Mouse (Mus musculus): ENCODE measurements at regions not wholly inside any gene's neighbourhood (a gene's known extent, or its start where the extent isn't known, plus 50 kb on each side); places are given as distances from the start of the nearest gene placed in this dataset.
A peak's percentile ranks its signal among the peaks of the same experiment; 100 is the strongest.

DNA sequence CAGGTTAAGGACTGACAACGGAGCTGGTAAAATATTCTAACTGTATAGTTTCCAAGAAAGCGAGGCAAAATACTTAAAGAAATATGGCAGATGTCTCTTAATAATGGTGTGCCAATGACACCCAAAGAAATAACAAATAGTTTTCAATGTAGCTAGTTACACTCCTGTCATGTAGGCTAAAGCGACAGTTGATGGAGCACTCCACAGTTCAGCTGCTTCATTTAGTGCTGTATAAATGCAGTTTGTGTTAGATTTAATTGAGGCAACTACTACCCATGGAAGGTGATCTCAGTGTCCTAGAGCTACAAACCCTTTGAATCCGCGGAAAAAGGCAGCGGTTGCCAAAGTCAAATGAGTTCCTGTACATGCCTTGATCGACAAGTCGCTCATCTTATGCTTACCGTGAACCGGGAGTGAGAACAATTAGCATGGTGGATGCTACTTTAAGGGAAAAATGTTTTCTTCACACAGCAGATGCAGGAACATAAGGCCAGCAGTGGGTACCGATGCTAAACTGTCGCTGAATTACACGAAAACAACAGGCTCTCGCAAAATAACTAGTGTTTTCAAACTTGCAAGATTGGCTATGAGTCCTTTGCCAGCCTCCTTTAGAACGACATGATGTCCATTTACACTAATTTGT, 961.4 kb downstream of the Mat2b start:
- WGBS = 56% methylated on average over 15 of the region's 15 CpGs
- Histone ChIP-seq H3K36me3 (no peaks in the 10 kb centered on the region), H3K9me3 (no peaks in the 10 kb centered on the region), H3K27me3 (0 out of 2 replicates have a peak, but pooled peaks cover 2% of the 10 kb centered on the region), H3K9ac (replicated peaks) (no peak overlapping the region), H3K4me3 (no peak overlapping the region), H3K4me2 (replicated peaks) (no peak overlapping the region; the same call in 1 of the 2 replicates), H3K4me1 (0 out of 2 replicates have a peak, but pooled peaks cover 3% of the 10 kb centered on the region), H3K27ac (replicated peaks) (no peak overlapping the region)
- ATAC-seq (replicated peaks) = peak; percentile 94

DNA sequence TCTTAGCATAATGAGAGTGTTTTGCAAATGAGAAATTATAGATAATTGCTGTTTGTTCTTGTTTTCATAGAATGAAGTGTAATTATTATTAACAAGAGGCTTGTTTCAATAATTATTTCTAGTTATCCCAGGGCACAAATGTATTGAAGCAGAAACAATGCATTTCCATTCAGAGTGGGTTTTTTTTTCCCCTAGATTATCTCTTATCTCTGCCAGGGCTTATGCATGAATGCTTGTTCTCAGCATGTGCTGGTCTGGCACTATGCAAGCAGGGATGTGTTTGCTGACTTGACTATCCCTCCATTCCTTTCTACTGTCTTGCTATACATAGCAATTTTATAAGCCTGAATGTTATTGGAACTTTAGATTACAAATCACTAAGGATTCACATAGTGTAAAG, 971.4 kb downstream of the Mat2b start:
- Histone ChIP-seq H3K36me3 (no peaks in the 10 kb centered on the region), H3K9ac (replicated peaks) (no peak overlapping the region), H3K27me3 (no peaks in the 10 kb centered on the region), H3K4me2 (replicated peaks) (no peak overlapping the region), H3K4me1 (no peaks in the 10 kb centered on the region), H3K27ac (replicated peaks) (no peak overlapping the region), H3K4me3 (no peak overlapping the region), H3K9me3 (no peaks in the 10 kb centered on the region)
- ATAC-seq (replicated peaks) = no peak

DNA sequence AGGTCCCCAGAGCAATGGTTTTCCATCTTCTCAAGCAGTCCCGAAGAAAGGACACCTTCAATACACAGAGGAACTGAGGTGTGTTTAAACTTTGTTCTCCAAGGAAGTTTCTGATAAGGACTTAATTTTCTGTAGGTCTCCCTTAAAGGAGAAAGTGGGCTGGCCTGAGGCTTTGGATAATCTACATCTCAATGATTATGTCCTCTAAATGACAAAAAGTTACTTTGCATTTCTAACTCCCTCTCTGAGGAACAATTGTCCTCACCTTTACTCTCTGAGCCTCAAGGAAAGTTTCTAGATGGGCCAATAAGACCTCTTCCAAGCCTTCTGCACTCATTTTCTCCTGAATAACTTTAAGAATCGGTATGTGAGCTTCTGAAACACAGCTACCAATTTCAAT, 1016.5 kb downstream of the Mat2b start:
- ATAC-seq (replicated peaks) = no peak
- no peaks in the 10 kb centered on the region for H3K36me3 ChIP-seq
- no peaks in the 10 kb centered on the region for H3K4me1 ChIP-seq
- H3K9ac ChIP-seq (replicated peaks) = no peak overlapping the region
- no peak overlapping the region for H3K27ac ChIP-seq (replicated peaks)
- WGBS = 87% methylated on average over 2 of the region's 2 CpGs
- no peaks in the 10 kb centered on the region for H3K9me3 ChIP-seq
- no peak overlapping the region for H3K4me3 ChIP-seq
- H3K27me3 ChIP-seq = no peaks in the 10 kb centered on the region
- H3K4me2 ChIP-seq (replicated peaks) = no peak overlapping the region

DNA sequence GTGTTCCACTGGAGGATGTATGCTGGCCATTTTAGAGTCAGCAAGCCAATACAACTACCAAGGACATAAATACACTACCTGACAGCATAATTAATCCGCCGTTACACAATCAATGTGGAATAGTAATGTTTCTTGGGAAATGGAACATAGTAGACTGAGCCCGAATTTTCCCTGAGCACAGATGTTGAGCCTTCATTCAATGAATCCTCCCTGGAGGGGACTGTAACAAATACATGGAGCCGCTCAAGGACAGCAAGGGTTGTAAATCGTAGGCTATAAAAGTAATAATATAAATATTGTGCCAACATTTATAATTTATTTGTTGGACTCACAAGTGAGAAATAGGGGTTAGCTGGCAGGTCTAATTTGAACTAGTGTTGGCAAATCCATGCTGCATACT, 1041.4 kb downstream of the Mat2b start:
- Histone ChIP-seq H3K27me3 (no peaks in the 10 kb centered on the region), H3K9me3 (no peaks in the 10 kb centered on the region), H3K27ac (replicated peaks) (no peak overlapping the region), H3K9ac (replicated peaks) (no peak overlapping the region), H3K36me3 (no peaks in the 10 kb centered on the region), H3K4me2 (replicated peaks) (no peak overlapping the region), H3K4me3 (no peak overlapping the region), H3K4me1 (no peaks in the 10 kb centered on the region)
- 91% methylated on average over 5 of the region's 5 CpGs for WGBS
- no peak for ATAC-seq (replicated peaks)

DNA sequence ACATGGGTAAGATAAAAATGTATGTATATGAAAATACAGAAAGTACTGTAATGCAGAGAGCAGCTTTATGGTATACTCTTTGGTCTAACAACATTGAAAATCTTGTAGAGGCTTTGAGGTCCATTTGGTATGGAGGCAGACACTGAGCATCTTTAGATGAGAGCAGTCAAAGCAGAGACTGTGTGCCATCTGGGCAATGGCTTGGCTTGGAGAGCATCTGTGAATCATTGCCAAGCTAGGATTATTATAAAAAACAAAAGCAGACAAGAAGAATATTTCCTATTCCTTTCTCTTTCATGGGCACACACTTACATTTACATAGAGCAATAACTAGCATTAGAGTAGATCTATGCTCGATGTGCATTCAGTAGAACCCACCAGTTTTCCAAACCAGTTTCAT, 1075.6 kb downstream of the Mat2b start:
- H3K9me3 ChIP-seq = no peaks in the 10 kb centered on the region
- 91% methylated on average over 1 of the region's 1 CpGs for WGBS
- H3K36me3 ChIP-seq = no peaks in the 10 kb centered on the region

DNA sequence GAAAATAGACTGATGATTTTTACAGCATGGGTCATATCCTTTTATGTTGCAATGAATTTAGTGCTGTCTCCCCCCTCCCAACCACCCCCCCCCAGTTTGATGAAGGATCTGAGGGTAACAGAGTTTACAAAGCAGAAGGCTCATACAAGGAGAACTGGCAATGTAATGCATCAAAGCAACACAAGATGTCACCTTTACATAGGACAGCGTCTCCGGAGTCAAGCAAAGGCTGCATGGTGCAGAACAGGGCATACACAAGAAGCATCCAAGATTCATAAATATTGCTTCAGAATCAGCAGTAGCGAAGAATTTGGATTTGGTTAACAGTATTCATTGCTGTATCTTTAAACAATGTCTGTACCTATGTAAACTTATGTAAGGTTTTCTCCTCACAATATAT, 1079.2 kb downstream of the Mat2b start:
- Histone ChIP-seq H3K4me1 (no peaks in the 10 kb centered on the region), H3K4me3 (no peak overlapping the region), H3K9me3 (no peaks in the 10 kb centered on the region), H3K36me3 (no peaks in the 10 kb centered on the region), H3K9ac (replicated peaks) (no peak overlapping the region), H3K4me2 (replicated peaks) (no peak overlapping the region), H3K27me3 (no peaks in the 10 kb centered on the region), H3K27ac (replicated peaks) (no peak overlapping the region)
- ATAC-seq (replicated peaks) = no peak
- WGBS = 83% methylated on average over 3 of the region's 3 CpGs

More for the DNA sequence above, 1075.6 kb downstream of the Mat2b start:
- Histone ChIP-seq H3K4me3 (no peak overlapping the region), H3K9ac (replicated peaks) (no peak overlapping the region), H3K4me1 (no peaks in the 10 kb centered on the region), H3K27me3 (no peaks in the 10 kb centered on the region), H3K27ac (replicated peaks) (no peak overlapping the region), H3K4me2 (replicated peaks) (no peak overlapping the region)
- ATAC-seq (replicated peaks) = no peak

DNA sequence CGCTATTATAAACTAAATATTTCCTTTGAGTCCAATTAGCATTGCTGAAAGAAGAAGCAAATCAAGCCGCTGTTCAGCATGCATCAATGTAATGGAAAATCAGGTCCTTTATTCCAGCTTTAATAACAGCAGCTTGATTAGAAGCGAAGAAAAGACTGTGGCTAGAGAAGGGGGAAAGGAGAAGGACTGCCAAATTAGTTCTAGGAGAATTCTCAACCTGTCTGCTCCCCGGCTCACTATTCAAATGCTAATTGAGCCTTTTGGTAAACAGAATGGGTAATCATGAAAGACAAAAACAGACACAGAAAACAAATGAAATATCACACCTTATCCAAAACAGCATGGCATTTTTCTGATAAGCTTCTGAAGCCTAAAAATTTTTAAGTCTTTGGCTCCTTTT, 1098.5 kb downstream of the Mat2b start:
- Histone ChIP-seq H3K9me3 (no peaks in the 10 kb centered on the region), H3K4me1 (peaks cover 18% of the 10 kb centered on the region), H3K9ac (replicated peaks) (no peak overlapping the region), H3K27ac (replicated peaks) (peak overlapping the region; percentile 3; the same call in 1 of the 2 replicates), H3K27me3 (0 out of 2 replicates have a peak, but pooled peaks cover 5% of the 10 kb centered on the region), H3K4me3 (no peak overlapping the region), H3K36me3 (no peaks in the 10 kb centered on the region), H3K4me2 (replicated peaks) (peak overlapping the region; percentile 17)
- 4% methylated on average over 4 of the region's 4 CpGs for WGBS
- peak; percentile 88 for ATAC-seq (replicated peaks)

DNA sequence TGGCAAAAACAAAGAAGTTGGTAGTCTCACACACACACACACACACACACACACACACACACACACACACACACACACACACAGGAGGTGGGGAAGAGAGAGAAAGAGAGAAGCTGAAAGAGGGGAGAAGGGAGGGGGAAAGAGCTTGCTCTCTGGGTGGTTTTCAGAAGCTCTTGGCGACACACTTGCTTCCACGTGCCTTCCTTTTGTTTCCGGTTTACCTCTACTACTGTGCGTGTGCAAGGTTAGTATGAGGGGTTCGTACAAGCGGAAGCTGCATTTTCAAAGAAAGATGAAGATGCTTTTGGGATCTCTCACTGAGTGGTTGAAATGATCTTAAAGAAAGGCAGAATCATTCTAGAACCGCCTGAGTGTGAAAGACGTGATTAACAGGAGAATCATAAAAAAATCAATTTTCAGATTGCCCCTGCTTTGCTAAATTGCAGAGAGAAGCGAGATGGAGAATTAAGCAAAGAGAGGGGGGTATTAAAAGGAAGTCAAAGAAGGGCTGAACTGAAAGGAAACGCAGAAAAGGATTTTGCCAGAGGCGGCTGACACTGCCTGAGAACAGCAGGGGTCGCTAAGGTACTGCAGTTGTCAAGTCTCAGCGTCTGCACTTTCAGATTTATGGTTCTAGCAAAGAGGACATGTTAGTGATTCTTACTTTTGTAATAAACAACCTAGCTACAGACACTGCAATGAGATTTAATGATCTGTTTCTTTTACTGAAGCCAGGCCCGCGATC, 1106.2 kb downstream of the Mat2b start:
- H3K27me3 ChIP-seq = 0 out of 2 replicates have a peak, but pooled peaks cover 4% of the 10 kb centered on the region
- H3K36me3 ChIP-seq = no peaks in the 10 kb centered on the region
- no peaks in the 10 kb centered on the region for H3K9me3 ChIP-seq
- H3K4me1 ChIP-seq = peaks cover 3% of the 10 kb centered on the region; the same call in 1 of the 2 replicates
- peak; percentile 90 for ATAC-seq (replicated peaks)
- WGBS = 6% methylated on average over 15 of the region's 15 CpGs
- peak overlapping the region; percentile 54; the same call in 1 of the 2 replicates for H3K27ac ChIP-seq (replicated peaks)
- H3K4me2 ChIP-seq (replicated peaks) = peak overlapping the region; percentile 43
- H3K9ac ChIP-seq (replicated peaks) = peak overlapping the region; percentile 38
- peak overlapping the region; percentile 27 for H3K4me3 ChIP-seq

DNA sequence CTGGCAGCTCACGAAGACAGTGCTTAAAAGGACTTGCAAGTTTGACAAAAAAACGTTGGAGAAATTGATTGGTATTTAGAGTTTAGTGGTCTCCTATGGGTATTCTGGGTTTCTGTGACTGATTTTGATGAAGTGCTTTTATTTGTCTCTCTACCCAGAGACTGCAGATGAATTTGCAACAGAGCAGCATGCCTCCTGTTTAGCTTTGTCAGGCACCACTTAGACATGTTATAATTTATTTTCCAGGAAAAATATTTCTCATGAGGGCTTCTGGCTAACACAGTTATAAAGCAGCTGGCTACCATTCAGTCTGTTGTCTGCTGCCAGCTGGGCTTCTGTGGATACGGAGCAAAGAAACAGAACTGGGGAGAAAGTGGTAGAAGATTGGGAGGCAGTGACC, 1136.7 kb downstream of the Mat2b start:
- Histone ChIP-seq H3K9me3 (no peaks in the 10 kb centered on the region), H3K27ac (replicated peaks) (peak overlapping the region; percentile 11; the same call in 1 of the 2 replicates)

DNA sequence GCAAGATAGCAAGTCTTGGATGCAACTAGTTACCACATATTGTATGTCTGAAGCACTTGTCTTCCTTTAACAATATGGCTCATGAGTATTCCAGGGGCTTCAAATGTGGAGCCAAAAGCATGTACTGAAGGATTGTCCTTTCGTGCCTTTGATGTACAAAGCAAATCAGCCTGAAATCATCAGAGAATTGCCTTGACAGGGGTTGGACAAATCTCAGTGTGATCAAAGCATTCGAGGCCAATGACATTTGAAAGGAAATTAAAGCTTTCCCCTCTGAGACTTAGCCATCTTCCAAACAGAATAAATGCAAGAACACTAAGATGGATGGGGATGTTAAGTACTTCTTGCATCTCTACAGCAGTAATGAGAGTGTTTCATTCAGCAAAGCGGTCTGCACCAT, 1144.9 kb downstream of the Mat2b start:
- no peaks in the 10 kb centered on the region for H3K4me1 ChIP-seq
- H3K9me3 ChIP-seq = no peaks in the 10 kb centered on the region
- no peak overlapping the region for H3K27ac ChIP-seq (replicated peaks)
- 49% methylated on average over 3 of the region's 3 CpGs for WGBS
- H3K36me3 ChIP-seq = no peaks in the 10 kb centered on the region
- H3K27me3 ChIP-seq = no peaks in the 10 kb centered on the region
- H3K4me2 ChIP-seq (replicated peaks) = no peak overlapping the region
- no peak for ATAC-seq (replicated peaks)
- no peak overlapping the region for H3K4me3 ChIP-seq
- no peak overlapping the region for H3K9ac ChIP-seq (replicated peaks)

More for the DNA sequence above, 1136.7 kb downstream of the Mat2b start:
- Histone ChIP-seq H3K4me3 (no peak overlapping the region), H3K27me3 (no peaks in the 10 kb centered on the region), H3K4me2 (replicated peaks) (no peak overlapping the region), H3K9ac (replicated peaks) (no peak overlapping the region), H3K36me3 (no peaks in the 10 kb centered on the region), H3K4me1 (no peaks in the 10 kb centered on the region; the same call in 1 of the 2 replicates)
- no peak for ATAC-seq (replicated peaks)
- WGBS = 41% methylated on average over 3 of the region's 3 CpGs

DNA sequence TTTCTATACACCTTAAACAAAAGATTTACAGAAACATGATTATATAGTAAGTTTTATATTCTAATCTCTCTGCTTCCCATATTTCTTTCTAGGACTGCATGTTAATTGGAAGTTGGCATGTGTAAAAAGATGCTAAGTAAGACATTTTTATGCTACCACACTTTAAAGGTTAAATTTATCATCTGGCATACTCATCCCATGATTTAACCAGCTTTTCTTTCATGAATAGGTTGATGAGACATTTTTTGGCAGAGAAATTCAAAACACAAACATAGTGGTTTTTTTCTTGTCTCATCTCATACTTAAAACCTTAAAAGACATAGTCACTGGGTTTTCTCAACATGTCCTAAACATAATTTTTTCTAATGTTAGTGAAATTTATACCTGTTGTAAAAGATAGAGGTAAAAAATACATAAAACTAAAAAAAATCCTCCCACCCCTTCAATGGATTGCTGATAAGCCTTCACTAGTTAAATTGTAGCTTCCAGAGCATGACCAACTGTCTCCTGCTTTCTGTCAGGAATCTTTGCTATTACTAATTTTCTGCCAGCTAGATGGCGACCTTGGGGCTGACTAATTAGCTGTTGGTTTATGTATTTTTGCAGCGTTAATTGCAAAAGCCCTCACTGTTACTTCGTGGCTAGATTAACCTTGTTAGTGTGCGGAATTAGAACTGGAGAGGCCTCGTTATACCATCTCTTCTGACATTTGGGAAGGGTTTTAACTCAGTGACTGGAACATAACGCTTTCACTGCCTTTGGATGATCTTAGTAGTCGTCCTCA, 1169.9 kb downstream of the Mat2b start:
- Histone ChIP-seq H3K27ac (replicated peaks) (peak overlapping the region; percentile 45), H3K4me2 (replicated peaks) (no peak overlapping the region), H3K27me3 (no peaks in the 10 kb centered on the region), H3K4me3 (no peak overlapping the region), H3K36me3 (no peaks in the 10 kb centered on the region), H3K4me1 (no peaks in the 10 kb centered on the region; the same call in 1 of the 2 replicates), H3K9me3 (no peaks in the 10 kb centered on the region), H3K9ac (replicated peaks) (no peak overlapping the region)
- 13% methylated on average over 7 of the region's 7 CpGs for WGBS
- ATAC-seq (replicated peaks) = 0 out of 2 replicates have a peak, but pooled peaks have one; percentile 38

DNA sequence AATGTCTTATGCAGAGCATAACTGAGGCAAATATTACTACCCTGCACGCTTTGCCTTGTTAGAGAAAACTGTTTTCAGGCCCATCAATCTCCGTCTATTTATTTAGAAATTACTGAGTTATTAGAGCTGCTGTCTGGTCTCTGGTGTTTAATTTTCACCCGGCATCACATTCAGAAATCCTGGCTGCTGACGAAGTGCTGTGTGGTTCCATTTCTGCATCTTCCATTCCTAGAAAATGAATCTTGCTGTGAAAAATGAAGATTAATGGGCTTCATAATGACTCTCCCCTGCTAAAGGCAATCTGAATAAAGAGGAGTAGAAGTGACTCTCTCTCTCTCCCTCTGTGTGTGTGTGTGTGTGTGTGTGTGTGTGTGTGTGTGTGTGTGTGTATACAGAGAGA, 1199.8 kb downstream of the Mat2b start:
- ATAC-seq (replicated peaks) = no peak
- no peak overlapping the region for H3K9ac ChIP-seq (replicated peaks)
- no peak overlapping the region for H3K27ac ChIP-seq (replicated peaks)
- H3K4me2 ChIP-seq (replicated peaks) = no peak overlapping the region
- no peaks in the 10 kb centered on the region for H3K36me3 ChIP-seq
- no peak overlapping the region for H3K4me3 ChIP-seq
- 71% methylated on average over 4 of the region's 4 CpGs for WGBS
- no peaks in the 10 kb centered on the region for H3K9me3 ChIP-seq
- H3K27me3 ChIP-seq = no peaks in the 10 kb centered on the region
- no peaks in the 10 kb centered on the region for H3K4me1 ChIP-seq
